Mouse (Mus musculus): Measurements from ENCODE around the gene Naa40. TPM values are rescaled to one million over a fixed set of nuclear protein-coding genes. Genes with fewer than 3 reads are reported as not detected.

Naa40 gene
- polyA plus RNA-seq, 1 experiment: 69.3 TPM

DNA sequence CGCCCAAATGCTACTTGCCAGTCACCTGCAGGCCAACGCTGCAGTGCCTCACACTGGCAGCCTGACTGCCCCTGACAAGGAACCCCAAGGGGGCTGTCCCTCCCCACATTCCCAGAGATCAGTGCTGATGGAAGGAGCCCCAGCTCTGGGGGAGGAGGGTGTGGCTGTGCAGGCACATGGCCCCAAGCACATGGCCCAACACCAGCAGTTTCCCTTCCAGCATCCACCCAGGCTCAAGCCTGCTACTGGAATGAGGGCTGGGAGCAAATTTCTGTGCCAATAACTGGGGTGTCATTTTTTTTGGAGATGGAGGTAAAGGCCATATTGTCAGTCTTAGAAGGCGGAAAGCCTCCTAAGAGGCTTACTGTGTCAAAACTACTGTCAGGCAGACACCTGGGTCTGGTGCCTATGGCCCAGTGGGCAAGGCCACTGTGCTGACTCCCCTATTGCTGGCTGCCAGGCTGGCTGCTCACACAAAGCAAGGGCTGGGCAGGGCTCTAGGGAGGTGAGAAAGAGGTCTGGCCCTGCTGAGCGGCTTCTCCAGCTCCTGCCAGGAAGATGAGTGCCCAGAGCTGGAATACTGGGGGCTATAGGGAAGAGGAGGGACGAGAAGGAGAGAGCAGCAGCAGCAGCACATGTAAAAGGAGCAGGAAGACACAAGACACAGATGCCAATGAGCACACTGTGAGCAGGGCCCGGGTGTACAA, 37.4 kb upstream of the Naa40 start:
- Histone ChIP-seq H3K27ac (ENCODE audit: control insufficient read depth, insufficient read depth, low read depth, low read length) (no peak overlapping the region), H3K4me1 (ENCODE audit: control insufficient read depth, insufficient read depth, low read length) (no peaks in the 10 kb centered on the region; the same call in 1 of the 2 replicates), H3K4me3 (ENCODE audit: control insufficient read depth, low read depth, low read length) (no peak overlapping the region), H3K36me3 (ENCODE audit: control insufficient read depth, insufficient read depth, low read length) (peaks cover 10% of the 10 kb centered on the region), H3K27me3 (ENCODE audit: control insufficient read depth, insufficient read depth, low read length) (no peaks in the 10 kb centered on the region)
- TF ChIP-seq POLR2A (IDR thresholded peaks at IDR 0.05; ENCODE audit: control insufficient read depth, low read depth, low read length): no peak

DNA sequence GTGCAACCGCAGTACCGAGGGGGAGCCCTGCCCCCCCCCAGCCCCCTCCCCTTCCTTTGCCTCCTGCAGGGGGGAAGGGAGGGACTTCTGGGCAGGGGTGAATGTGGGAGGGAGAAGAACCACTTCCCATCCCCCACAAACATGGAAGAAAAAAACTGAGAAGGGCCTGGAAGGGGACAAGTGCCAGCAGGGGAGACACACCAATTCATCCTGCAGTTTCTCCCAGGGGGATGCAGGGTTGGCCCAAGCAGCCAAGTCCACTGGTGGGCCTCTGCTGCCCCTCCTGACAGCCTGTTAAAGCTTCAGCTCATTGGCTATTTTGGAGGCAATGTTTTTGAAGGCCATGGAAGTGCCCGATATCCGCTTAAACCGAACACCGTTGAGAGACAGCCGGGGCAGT, 35.8 kb upstream of the Naa40 start:
- TF ChIP-seq CTCF (IDR thresholded peaks at IDR 0.05; ENCODE audit: control insufficient read depth, insufficient read depth, insufficient replicate concordance, low read depth, low read length) (no peak), POLR2A (IDR thresholded peaks at IDR 0.05; ENCODE audit: control insufficient read depth, low read depth, low read length) (no peak)
- H3K4me1 ChIP-seq (ENCODE audit: control insufficient read depth, insufficient read depth, low read length): no peaks in the 10 kb centered on the region; the same call in 1 of the 2 replicates
- no peak overlapping the region for H3K27ac ChIP-seq (ENCODE audit: control insufficient read depth, insufficient read depth, low read depth, low read length)
- H3K27me3 ChIP-seq (ENCODE audit: control insufficient read depth, insufficient read depth, low read length): no peaks in the 10 kb centered on the region
- peaks cover 10% of the 10 kb centered on the region for H3K36me3 ChIP-seq (ENCODE audit: control insufficient read depth, insufficient read depth, low read length)
- H3K4me3 ChIP-seq (ENCODE audit: control insufficient read depth, low read depth, low read length): no peak overlapping the region

DNA sequence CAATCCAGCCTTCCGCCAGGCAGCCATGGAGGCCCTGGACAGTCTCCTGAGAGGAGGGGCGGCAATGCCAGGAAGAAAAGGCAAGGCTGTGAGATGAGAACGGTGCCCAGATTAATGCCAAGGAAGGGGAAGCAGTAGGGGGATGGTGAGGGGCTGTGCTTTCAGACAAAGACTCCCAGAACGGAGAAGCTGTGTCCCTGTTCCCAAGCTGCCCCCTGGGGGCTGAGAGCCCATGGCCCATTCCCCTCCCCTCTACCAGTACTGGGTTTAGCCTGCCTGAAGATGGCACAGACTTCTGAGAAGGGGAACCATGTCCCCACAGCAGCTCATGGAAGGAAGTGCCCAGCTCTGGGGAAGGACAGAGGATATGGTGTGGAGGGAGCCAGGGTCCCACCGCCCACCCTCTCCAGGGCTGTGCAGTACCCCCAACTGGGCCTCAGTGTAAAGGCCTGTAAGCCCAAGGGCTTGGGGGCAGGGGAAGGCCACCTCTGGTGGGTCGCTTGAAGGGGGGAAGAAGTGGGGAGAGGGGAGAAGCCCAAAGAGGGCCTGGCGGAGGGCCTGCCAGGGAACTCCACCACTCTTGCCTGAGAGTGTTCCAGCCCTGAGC, 35.2 kb upstream of the Naa40 start:
- Histone ChIP-seq H3K4me3 (ENCODE audit: control insufficient read depth, low read depth, low read length) (no peak overlapping the region), H3K4me1 (ENCODE audit: control insufficient read depth, insufficient read depth, low read length) (no peaks in the 10 kb centered on the region; the same call in 1 of the 2 replicates), H3K27me3 (ENCODE audit: control insufficient read depth, insufficient read depth, low read length) (no peaks in the 10 kb centered on the region), H3K27ac (ENCODE audit: control insufficient read depth, insufficient read depth, low read depth, low read length) (no peak overlapping the region), H3K36me3 (ENCODE audit: control insufficient read depth, insufficient read depth, low read length) (peaks cover 10% of the 10 kb centered on the region)
- no peak for TF ChIP-seq CTCF (IDR thresholded peaks at IDR 0.05; ENCODE audit: control insufficient read depth, insufficient read depth, insufficient replicate concordance, low read depth, low read length)
- no peak for TF ChIP-seq POLR2A (IDR thresholded peaks at IDR 0.05; ENCODE audit: control insufficient read depth, low read depth, low read length)

DNA sequence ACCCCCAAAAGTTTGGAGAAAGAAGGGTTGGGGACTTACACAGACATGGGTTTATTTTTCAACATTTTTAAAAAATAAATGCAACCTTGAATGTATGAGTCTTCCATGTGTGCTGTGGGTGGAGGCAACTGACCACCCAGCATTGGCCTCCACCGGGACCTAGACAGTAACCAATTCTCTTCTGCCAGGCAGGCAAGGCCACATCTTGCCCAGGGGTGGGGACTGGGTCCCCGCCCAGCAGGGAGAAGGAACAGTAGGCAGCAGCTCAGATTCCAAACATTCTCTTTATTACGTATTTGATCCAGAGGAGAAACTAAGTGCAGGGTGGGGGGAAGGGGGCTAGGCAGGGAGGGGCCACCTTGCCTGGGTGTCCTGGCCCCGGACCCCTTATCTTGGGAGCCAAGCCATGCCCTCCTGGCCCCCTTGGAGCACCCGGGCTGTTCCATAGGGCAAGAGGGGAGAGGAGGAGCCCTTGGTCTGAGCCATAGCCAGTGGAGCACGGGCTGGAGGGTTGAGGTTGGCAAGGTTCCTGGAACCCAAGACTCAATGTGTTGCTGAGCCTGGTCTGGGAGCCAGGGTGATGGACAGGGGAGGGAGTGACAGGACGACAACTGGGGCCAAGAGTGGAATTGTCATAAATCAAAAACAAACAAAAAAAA, 34.3 kb upstream of the Naa40 start:
- TF ChIP-seq CTCF (IDR thresholded peaks at IDR 0.05; ENCODE audit: control insufficient read depth, insufficient read depth, insufficient replicate concordance, low read depth, low read length) (no peak), POLR2A (IDR thresholded peaks at IDR 0.05; ENCODE audit: control insufficient read depth, low read depth, low read length) (no peak)
- Histone ChIP-seq H3K27me3 (ENCODE audit: control insufficient read depth, insufficient read depth, low read length) (no peaks in the 10 kb centered on the region), H3K27ac (ENCODE audit: control insufficient read depth, insufficient read depth, low read depth, low read length) (no peak overlapping the region), H3K4me1 (ENCODE audit: control insufficient read depth, insufficient read depth, low read length) (no peaks in the 10 kb centered on the region; the same call in 1 of the 2 replicates), H3K4me3 (ENCODE audit: control insufficient read depth, low read depth, low read length) (no peak overlapping the region), H3K36me3 (ENCODE audit: control insufficient read depth, insufficient read depth, low read length) (peaks cover 8% of the 10 kb centered on the region)

DNA sequence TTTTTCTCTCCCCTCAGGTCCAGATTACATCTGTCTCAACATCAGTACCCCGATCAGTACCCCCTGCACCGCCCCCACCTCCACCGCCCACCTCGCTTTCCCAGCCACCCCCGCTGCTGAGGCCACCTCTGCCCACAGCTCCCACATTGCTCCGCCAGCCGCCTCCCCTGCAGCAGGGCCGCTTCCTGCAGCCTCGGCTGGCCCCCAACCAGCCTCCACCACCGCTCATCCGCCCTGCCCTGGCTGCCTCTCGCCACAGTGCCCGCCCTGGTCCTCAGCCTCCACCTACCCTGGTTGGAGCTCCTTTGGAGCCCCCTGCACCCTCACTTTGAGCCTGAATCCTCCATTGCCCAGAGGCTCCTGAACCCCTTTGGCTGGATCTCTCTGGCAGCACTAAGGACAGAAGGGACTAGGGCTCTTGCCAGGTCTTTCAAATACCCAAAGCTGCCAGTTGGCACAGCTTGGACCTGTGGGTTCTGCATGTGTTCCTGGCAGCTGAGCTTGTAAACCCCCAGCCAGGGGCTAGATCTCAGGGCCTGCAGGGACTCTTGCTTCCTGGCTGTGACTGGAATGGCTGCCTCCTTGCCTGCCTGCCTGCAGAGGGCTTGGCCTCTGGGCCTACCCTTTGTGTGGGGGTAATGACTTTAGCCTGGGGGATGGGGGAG, 33.5 kb upstream of the Naa40 start:
- H3K27ac ChIP-seq (ENCODE audit: control insufficient read depth, insufficient read depth, low read depth, low read length): no peak overlapping the region
- no peaks in the 10 kb centered on the region for H3K27me3 ChIP-seq (ENCODE audit: control insufficient read depth, insufficient read depth, low read length)
- H3K4me1 ChIP-seq (ENCODE audit: control insufficient read depth, insufficient read depth, low read length): no peaks in the 10 kb centered on the region; the same call in 1 of the 2 replicates
- TF ChIP-seq CTCF (IDR thresholded peaks at IDR 0.05; ENCODE audit: control insufficient read depth, insufficient read depth, insufficient replicate concordance, low read depth, low read length) (peak; percentile 1; the same call in 1 of the 2 replicates), POLR2A (IDR thresholded peaks at IDR 0.05; ENCODE audit: control insufficient read depth, low read depth, low read length) (no peak)
- peaks cover 3% of the 10 kb centered on the region for H3K36me3 ChIP-seq (ENCODE audit: control insufficient read depth, insufficient read depth, low read length)
- H3K4me3 ChIP-seq (ENCODE audit: control insufficient read depth, low read depth, low read length): no peak overlapping the region

DNA sequence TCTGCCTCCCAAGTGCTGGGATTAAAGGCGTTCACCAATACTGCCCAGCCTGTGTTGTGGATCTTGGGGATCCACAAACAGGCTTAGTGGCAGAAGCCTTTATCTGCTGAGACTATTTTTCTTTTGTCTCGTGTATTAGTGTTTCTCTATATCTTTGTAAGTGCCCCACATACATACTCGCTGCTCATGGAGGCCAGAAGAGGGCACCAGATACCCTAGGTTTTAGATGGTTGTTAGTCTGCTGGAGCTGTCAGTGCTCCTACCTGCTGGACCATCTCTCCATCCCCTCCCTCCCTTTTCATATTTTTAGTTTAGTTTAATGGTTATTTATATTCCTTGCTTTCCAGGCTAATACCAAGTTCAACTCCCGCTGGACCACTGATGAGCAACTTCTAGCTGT, 32.5 kb upstream of the Naa40 start:
- peaks cover 2% of the 10 kb centered on the region; the same call in 1 of the 2 replicates for H3K4me1 ChIP-seq (ENCODE audit: control insufficient read depth, insufficient read depth, low read length)
- no peaks in the 10 kb centered on the region; the same call in 1 of the 2 replicates for H3K36me3 ChIP-seq (ENCODE audit: control insufficient read depth, insufficient read depth, low read length)
- no peak overlapping the region for H3K27ac ChIP-seq (ENCODE audit: control insufficient read depth, insufficient read depth, low read depth, low read length)
- TF ChIP-seq CTCF (IDR thresholded peaks at IDR 0.05; ENCODE audit: control insufficient read depth, insufficient read depth, insufficient replicate concordance, low read depth, low read length): no peak
- no peak for TF ChIP-seq POLR2A (IDR thresholded peaks at IDR 0.05; ENCODE audit: control insufficient read depth, low read depth, low read length)
- no peaks in the 10 kb centered on the region for H3K27me3 ChIP-seq (ENCODE audit: control insufficient read depth, insufficient read depth, low read length)
- H3K4me3 ChIP-seq (ENCODE audit: control insufficient read depth, low read depth, low read length): no peak overlapping the region

Data from testis, adult 2 months (tissue).